Mouse (Mus musculus): ENCODE results near the gene Tekt5. TPM values are rescaled to one million over a fixed set of nuclear protein-coding genes. Genes with fewer than 3 reads are reported as not detected.
A peak's percentile ranks its signal among the peaks of the same experiment; 100 is the strongest.

The Tekt5 gene
- polyA plus RNA-seq, 1 experiment, result 20.3 TPM

- Histone ChIP-seq H3K4me1 (ENCODE audit: control insufficient read depth, insufficient read depth, low read length) (no peaks in the 10 kb centered on the region), H3K4me3 (replicated peaks; ENCODE audit: insufficient read depth, low read depth, low read length) (no peak overlapping the region), H3K27ac (ENCODE audit: insufficient read depth, low read length) (no peak overlapping the region), H3K27me3 (ENCODE audit: control insufficient read depth, insufficient read depth, low read length) (no peaks in the 10 kb centered on the region)
- no peak for DNase-seq
- no peak for TF ChIP-seq CTCF (IDR thresholded peaks at IDR 0.05; ENCODE audit: borderline replicate concordance, insufficient read depth, low read depth, low read length)
- TF ChIP-seq POLR2A (IDR thresholded peaks at IDR 0.05; ENCODE audit: borderline replicate concordance, insufficient read depth, low read length), result no peak
- 89% methylated on average over 1 of the region's 1 CpGs for WGBS
Observed at GRCm38 (mm10) chr16:10431911-10432310, 36.6 kb upstream of the Tekt5 start.

DNA sequence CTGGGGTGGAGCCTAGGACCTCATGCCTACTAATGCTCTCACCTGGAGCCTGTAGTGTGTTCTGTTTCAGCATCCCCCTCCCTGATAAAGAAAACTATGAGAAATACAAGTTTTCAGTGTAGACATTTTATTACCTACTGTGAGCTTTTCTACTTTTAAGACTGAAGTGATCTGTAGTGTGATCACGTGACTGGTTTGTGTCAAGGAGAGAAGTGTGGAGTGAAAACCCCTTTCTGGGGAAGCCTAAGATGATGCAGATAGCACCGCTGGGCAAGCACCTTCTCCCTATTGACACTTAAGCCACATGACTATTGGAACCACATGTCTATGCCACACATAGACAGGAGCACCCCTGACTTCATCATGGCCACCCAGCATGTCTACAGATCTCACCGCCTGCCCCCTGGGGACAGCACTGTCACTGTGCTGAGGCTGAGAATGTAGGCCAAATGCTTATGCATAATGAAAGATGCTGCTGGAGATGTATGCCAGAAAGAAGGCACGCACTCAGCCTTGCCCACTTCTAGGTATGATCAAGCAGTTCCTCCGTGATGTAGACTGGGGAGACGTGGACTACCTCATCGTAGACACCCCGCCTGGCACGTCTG lies 25.3 kb upstream of the Tekt5 start:
- Histone ChIP-seq H3K4me3 (replicated peaks; ENCODE audit: insufficient read depth, low read depth, low read length) (no peak overlapping the region), H3K27me3 (ENCODE audit: control insufficient read depth, insufficient read depth, low read length) (no peaks in the 10 kb centered on the region), H3K4me1 (ENCODE audit: control insufficient read depth, insufficient read depth, low read length) (peaks cover 7% of the 10 kb centered on the region), H3K27ac (ENCODE audit: insufficient read depth, low read length) (no peak overlapping the region)
- WGBS, result 93% methylated on average over 9 of the region's 9 CpGs
- DNase-seq, result no peak
- no peak for TF ChIP-seq POLR2A (IDR thresholded peaks at IDR 0.05; ENCODE audit: borderline replicate concordance, insufficient read depth, low read length)
- TF ChIP-seq CTCF (IDR thresholded peaks at IDR 0.05; ENCODE audit: borderline replicate concordance, insufficient read depth, low read depth, low read length), result no peak

GRCm38 (mm10) chr16:10417723-10418259 lies 22.5 kb upstream of the Tekt5 start:
- peaks cover 7% of the 10 kb centered on the region for H3K4me1 ChIP-seq (ENCODE audit: control insufficient read depth, insufficient read depth, low read length)
- 94% methylated on average over 9 of the region's 9 CpGs for WGBS
- TF ChIP-seq CTCF (IDR thresholded peaks at IDR 0.05; ENCODE audit: borderline replicate concordance, insufficient read depth, low read depth, low read length) (no peak), POLR2A (IDR thresholded peaks at IDR 0.05; ENCODE audit: borderline replicate concordance, insufficient read depth, low read length) (no peak)
- H3K27me3 ChIP-seq (ENCODE audit: control insufficient read depth, insufficient read depth, low read length), result no peaks in the 10 kb centered on the region
- DNase-seq, result no peak
- H3K4me3 ChIP-seq (replicated peaks; ENCODE audit: insufficient read depth, low read depth, low read length), result no peak overlapping the region
- no peak overlapping the region for H3K27ac ChIP-seq (ENCODE audit: insufficient read depth, low read length)

GRCm38 (mm10) chr16:10416866-10417265 lies 21.6 kb upstream of the Tekt5 start:
- 94% methylated on average over 4 of the region's 4 CpGs for WGBS
- Histone ChIP-seq H3K27ac (ENCODE audit: insufficient read depth, low read length) (no peak overlapping the region), H3K27me3 (ENCODE audit: control insufficient read depth, insufficient read depth, low read length) (no peaks in the 10 kb centered on the region), H3K4me1 (ENCODE audit: control insufficient read depth, insufficient read depth, low read length) (peaks cover 7% of the 10 kb centered on the region), H3K4me3 (replicated peaks; ENCODE audit: insufficient read depth, low read depth, low read length) (no peak overlapping the region)
- peak; percentile 43; the same call in 1 of the 2 replicates for TF ChIP-seq CTCF (IDR thresholded peaks at IDR 0.05; ENCODE audit: borderline replicate concordance, insufficient read depth, low read depth, low read length)
- TF ChIP-seq POLR2A (IDR thresholded peaks at IDR 0.05; ENCODE audit: borderline replicate concordance, insufficient read depth, low read length), result no peak
- peak in 1 of 2 experiments; percentile 36 for DNase-seq

DNA sequence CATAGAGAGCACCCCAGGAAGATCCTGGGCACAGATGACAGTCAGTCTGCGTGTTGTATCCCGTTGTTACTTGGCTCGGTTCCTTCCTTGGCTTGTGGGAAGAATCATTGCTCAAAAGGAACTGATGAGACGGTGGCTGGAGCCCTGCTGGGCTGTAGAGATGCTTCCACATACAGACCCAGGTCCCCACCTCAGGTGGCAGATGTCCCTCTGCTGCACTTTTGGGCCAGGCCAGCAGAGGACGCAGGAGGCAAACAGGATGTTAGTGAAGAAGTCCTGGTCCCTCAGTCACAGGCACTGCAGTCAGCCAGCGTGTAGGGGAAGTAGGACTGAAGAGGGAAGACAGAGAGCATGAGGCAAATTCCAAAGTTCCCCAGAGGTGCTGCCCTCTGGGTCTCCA lies 20.7 kb upstream of the Tekt5 start:
- 9% methylated on average over 6 of the region's 6 CpGs for WGBS
- H3K4me3 ChIP-seq (replicated peaks; ENCODE audit: insufficient read depth, low read depth, low read length), result no peak overlapping the region
- TF ChIP-seq CTCF (IDR thresholded peaks at IDR 0.05; ENCODE audit: borderline replicate concordance, insufficient read depth, low read depth, low read length), result peak; percentile 87
- no peak for TF ChIP-seq POLR2A (IDR thresholded peaks at IDR 0.05; ENCODE audit: borderline replicate concordance, insufficient read depth, low read length)
- 0 out of 2 replicates have a peak overlapping the region, but pooled peaks have one; percentile 35 for H3K27ac ChIP-seq (ENCODE audit: insufficient read depth, low read length)
- no peaks in the 10 kb centered on the region for H3K27me3 ChIP-seq (ENCODE audit: control insufficient read depth, insufficient read depth, low read length)
- DNase-seq, result peak; percentile 85 to 89
- peaks cover 7% of the 10 kb centered on the region for H3K4me1 ChIP-seq (ENCODE audit: control insufficient read depth, insufficient read depth, low read length)

DNA sequence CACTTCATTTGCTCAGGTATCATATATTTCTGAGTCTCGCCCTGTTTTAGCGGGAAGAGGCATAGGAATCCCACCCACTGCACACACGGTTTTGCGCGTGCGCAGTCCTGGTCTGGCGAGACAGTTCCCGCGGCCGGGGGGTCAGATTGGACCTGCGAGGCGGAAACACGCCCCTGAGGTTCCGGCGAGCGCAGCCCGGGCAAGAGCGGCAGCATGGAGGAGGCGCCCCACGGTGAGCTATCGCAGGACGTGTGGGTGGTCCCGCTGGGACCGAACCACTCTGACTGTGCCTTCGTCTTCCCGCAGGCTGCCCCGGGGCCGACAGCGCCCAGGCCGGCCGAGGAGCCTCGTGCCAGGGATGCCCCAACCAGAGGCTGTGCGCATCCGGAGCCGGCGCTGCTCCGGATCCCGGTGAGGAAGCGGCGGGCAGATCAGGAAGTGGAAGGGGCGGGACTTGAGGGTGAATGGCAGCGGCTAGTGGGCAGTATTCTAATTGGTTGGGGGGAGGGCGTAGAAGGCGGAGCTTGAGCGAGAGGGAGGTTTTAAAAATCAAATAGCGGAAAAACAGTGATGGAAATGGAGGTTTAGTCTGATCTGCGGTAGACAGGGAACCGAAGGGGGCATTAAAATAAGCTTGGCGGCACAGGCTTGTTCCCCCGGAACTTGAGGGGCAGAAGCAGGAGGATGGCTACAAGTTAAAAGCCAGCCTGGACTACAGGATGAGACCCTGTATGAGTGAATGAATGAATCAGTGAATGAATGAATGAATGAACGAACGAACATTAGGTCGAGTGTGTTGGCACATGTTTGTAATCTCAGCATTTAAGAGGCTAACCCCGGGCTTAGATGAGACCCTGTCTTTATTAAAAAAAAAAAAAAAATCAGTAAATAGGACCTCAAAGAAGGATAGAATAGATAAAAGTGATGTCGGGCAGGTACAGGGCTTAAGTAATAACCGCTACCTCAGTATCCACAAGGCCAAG lies 16.8 kb upstream of the Tekt5 start, which contains the start of gene Nubp1:
Gene Nubp1, plus strand, starts transcription at position 185 of the 983 bp plus-strand sequence.
- Histone ChIP-seq H3K4me3 (replicated peaks; ENCODE audit: insufficient read depth, low read depth, low read length) (peak within 1 kb of the TSS; percentile 74), H3K27me3 (ENCODE audit: control insufficient read depth, insufficient read depth, low read length) (no peaks in the 10 kb centered on the region), H3K27ac (ENCODE audit: insufficient read depth, low read length) (peak within 1 kb of the TSS; percentile 68), H3K4me1 (ENCODE audit: control insufficient read depth, insufficient read depth, low read length) (peaks cover 7% of the 10 kb centered on the region)
- peak; percentile 95 to 98 for DNase-seq
- TF ChIP-seq CTCF (IDR thresholded peaks at IDR 0.05; ENCODE audit: borderline replicate concordance, insufficient read depth, low read depth, low read length), result no peak
- peak; percentile 94 for TF ChIP-seq POLR2A (IDR thresholded peaks at IDR 0.05; ENCODE audit: borderline replicate concordance, insufficient read depth, low read length)
- 2% methylated on average over 56 of the region's 56 CpGs for WGBS

GRCm38 (mm10) chr16:10399160-10399559 lies 3.9 kb upstream of the Tekt5 start:
- H3K4me1 ChIP-seq (ENCODE audit: control insufficient read depth, insufficient read depth, low read length), result no peaks in the 10 kb centered on the region
- WGBS, result 22% methylated on average over 7 of the region's 7 CpGs

More at GRCm38 (mm10) chr16:10399160-10399559, 3.9 kb upstream of the Tekt5 start:
- Histone ChIP-seq H3K27ac (ENCODE audit: insufficient read depth, low read length) (no peak overlapping the region), H3K4me3 (replicated peaks; ENCODE audit: insufficient read depth, low read depth, low read length) (no peak overlapping the region), H3K27me3 (ENCODE audit: control insufficient read depth, insufficient read depth, low read length) (no peaks in the 10 kb centered on the region)
- TF ChIP-seq CTCF (IDR thresholded peaks at IDR 0.05; ENCODE audit: borderline replicate concordance, insufficient read depth, low read depth, low read length) (peak; percentile 95), POLR2A (IDR thresholded peaks at IDR 0.05; ENCODE audit: borderline replicate concordance, insufficient read depth, low read length) (no peak)
- DNase-seq, result peak; percentile 70 to 85
